8 mouse cellular contexts compared by ENCODE assay signal in genomic region chrX:150812787-150813298, GRCm38 (mm10). TPM values are rescaled to one million over a fixed set of nuclear protein-coding genes. Genes with fewer than 3 reads are reported as not detected.
DNase-seq lines count a peak whose midpoint lies in the region; ATAC-seq and TF ChIP-seq lines count a peak whose summit lies in the region.

No protein-coding gene starts in this region.

- intact Hi-C loops in gastrocnemius, postnatal 14 days (cut with DNase I; ENCODE audit: low total_unique reads): no loop called here

- H3K4me1 ChIP-seq in cortical plate, adult 2 months (ENCODE audit: control insufficient read depth, insufficient read depth, low read length): no peaks in the 10 kb centered on the region

- no peak for TF ChIP-seq CTCF in cortical plate, adult 2 months (IDR thresholded peaks at IDR 0.05; ENCODE audit: extremely low read depth, insufficient read depth, low read length)

- peak; percentile 88 for ATAC-seq in megakaryocyte, adult 5-6 weeks (ENCODE audit: poor library complexity, severe bottlenecking)

- no peak overlapping the region for H3K27ac ChIP-seq in cortical plate, adult 2 months (ENCODE audit: insufficient read depth, low read length)

- H3K4me3 ChIP-seq in cortical plate, adult 2 months (ENCODE audit: insufficient read depth, low read length): peak overlapping the region; percentile 62

- peak; percentile 89 to 93 for DNase-seq in adrenal gland, adult (ENCODE audit: inconsistent age in 2 of 2, low spot score in 1 of 2)
- DNase-seq in gastrocnemius, postnatal 14 days: peak; percentile 89
- peak; percentile 90 for DNase-seq in induced T-regulatory cell, adult 2 months (ENCODE audit: low read depth)
- peak; percentile 39 to 89 for DNase-seq in left cerebral cortex, adult 8-10 months (ENCODE audit: low spot score in 2 of 2)
- peak; percentile 80 to 83 for DNase-seq in right cerebral cortex, adult 2 months (ENCODE audit: low spot score in 2 of 2)
- DNase-seq in urinary bladder, postnatal 10 days (ENCODE audit: low spot score): peak; percentile 50

- no peak for TF ChIP-seq POLR2A in cortical plate, adult 2 months (IDR thresholded peaks at IDR 0.05; ENCODE audit: extremely low read depth, insufficient read depth, low read length)

RNA-seq across cellular contexts. Expression of gene Maged2, which starts 1.3 kb away (rescaled TPM):
- 43.1 and 45.2 TPM in 2 replicates for polyA plus RNA-seq in cortical plate, adult 2 months (2012; rRNA removed)
- total RNA-seq in gastrocnemius, postnatal 14 days (2021): 100 to 1,000 TPM; 324 to 372 TPM
- 10 to 100 TPM; 47.6 to 59.7 (median 57.1) TPM for total RNA-seq in left cerebral cortex, adult 8-10 months (2022)
- total RNA-seq in megakaryocyte, adult 5-6 weeks (2015): 0.07 and 1.1 TPM in 2 replicates
- total RNA-seq in megakaryocyte, adult 5-6 weeks (2017): 1.4 and 1.6 TPM in 2 replicates

Comparison
In these comparisons a context has a peak if more than half of its experiments do, and no peak if none do; other contexts are left out.
1. RNA of gene Maged2, which starts 1.3 kb away (total RNA-seq): 324 to 372 TPM in gastrocnemius, postnatal 14 days and 47.6 to 59.7 TPM in left cerebral cortex, adult 8-10 months; 0.07 to 1.6 TPM in megakaryocyte, adult 5-6 weeks; every median in the first group is over 10 times any median in the second.
2. Peak in every context shown above with its lines, with median percentiles within 50 percentile points of each other: DNase-seq.